Mouse (Mus musculus): ENCODE measurements around the gene Isl1.

Gene Isl1

DNA sequence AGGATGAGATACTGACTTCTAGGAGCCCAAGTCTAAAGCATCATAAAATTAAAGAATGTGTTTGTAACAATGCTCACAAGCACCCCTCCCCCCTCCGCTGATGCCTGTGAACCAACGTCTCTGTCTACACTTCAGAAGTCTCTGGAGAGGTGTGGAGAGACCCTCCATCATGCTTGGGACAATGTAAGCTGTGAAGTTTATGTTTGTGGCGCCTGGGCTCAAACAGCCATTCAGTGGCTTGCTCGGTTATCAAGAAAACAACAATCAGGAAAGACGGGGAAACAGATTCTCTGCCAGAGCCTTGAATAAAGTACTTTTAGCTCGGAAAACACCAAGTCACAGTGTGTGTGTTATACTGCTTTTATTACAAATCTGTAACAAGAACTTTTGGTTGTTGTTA, 14.8 kb downstream of the Isl1 start:
- no peak for DNase-seq (ENCODE audit: low spot score)

DNA sequence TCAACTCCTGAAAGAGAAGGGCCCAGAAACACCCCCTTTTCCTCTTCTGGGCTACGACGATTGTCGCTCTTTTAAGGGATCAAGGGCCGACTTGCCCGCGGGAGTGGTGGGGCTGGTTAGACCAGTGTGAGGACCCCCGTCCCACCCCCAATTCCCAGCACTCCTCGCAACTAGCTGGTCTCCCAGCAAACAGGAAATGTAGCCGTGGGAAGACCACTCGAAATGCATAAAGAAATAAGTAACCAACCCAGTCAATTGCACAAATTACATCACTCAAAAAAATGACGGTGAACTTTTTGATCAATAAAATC, 15.4 kb downstream of the Isl1 start:
- no peak for DNase-seq (ENCODE audit: low spot score)

DNA sequence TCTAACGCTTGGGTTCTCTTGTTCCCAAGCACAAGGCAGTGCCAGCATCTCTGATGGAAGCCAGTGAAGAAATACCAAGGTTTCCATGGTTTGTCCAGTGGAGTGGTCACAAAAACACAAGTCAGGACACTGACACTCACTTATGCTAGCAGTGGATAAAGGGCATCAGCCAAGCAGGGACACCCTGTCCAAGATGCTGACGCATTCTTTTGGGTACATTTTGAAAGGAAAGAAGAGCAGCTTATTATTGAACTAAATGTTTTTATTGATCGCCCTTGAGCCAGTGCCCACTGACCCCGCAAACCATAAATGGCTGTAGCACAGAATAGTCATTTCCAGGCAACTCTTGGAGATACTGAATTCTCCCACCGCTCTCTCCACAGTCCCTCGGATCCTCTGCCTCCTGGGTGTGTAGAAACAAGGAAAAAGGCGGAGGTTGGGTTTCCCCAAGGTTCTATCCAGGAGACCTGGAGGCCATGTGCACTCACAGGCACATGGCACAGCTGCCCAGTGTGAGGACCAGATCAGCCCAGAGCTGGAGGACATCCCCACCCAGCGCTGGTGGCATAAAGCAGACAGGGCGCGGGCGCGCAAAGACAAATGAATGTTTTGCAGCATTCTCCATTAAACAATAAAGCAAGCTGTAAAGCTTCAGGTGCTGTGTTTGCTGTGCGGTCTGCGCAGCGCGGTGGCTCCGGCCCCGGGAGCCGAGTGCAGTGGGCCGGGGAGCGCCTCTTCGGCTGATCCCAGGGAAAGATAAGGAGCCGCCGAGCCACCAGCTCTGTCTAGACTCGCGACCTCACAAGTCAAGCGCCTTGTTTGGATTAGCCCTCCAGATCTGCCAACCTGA, 16.0 kb downstream of the Isl1 start:
- no peak for DNase-seq (ENCODE audit: low spot score)

DNA sequence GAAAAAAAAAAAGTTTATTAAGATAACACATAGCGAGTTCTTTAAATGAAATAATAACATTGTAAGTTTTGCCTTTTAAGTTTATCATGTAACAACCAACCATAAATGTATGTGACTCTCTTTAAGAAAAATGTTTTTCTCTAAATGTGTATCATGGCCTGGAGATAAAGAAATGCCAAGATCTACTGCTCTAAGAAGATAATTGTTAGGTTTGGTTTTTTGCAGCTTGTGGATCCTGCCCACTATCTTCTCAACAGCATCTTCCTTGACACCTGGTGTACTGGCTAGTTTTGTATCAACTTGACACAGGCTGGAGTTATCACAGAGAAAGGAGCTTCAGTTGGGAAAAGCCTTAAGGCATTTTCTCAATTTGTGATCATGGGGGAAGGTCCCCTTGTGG, 19.8 kb downstream of the Isl1 start:
- no peak for DNase-seq (ENCODE audit: low spot score)

DNA sequence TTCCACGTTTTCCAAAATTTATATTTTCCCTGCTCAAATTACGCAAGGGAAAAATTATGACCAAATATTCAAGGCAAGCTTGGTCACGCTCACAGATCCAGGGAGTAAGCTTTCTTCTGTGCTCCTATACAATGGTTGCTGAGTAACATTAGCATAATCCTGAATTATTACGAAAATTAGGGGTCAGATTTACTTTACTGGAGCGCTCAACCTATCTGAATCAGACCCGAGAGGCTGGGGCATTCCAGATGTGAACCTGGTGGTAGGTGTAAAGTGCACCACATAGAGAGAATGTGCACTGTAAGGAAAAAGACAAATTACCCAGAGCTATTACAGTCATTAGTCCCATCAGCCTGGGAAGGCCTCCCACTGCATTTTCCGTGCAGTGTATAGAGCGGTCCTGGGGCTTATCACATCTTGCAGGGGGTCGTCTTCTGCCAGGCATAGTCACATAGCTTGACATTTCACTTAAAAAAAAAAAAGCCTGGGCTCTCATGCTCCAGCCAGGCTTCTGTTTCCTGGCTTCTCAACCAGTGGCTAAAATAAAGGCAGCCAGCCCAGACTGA, 30.2 kb downstream of the Isl1 start:
- no peak for DNase-seq (ENCODE audit: low spot score)
